Mouse (Mus musculus): ENCODE results near the gene Spock2. TPM values are rescaled to one million over a fixed set of nuclear protein-coding genes. Genes with fewer than 3 reads are reported as not detected.

Spock2 gene
- 67.3 and 67.5 TPM in 2 replicates for polyA plus RNA-seq (2014; fragmentation: Nextera tagmentation; extraction: Ambion mirVana)

DNA sequence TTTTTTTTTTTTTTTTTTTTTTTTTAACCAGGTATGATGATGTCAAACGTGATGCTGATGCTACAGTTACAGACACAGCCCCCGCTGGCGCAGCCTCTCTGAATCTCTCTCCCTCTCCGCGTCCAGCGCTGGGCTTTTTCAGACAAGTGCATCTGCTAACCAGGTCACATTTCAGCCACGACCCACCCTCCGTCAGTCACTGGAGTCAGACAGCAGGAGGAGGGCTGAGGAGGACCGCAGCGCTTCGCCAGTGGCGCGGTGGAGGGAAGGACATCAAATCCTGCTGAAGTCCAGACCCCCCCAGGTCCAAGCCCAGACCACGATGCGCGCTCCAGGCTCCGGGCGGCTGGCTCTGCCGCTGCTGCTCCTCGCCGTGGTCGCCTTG, at the start of gene Spock2:
TSS of gene Spock2 (plus strand) at position 74 of the 385 bp plus-strand sequence.
- 0% methylated on average over 22 of the region's 22 CpGs for WGBS
- H3K27me3 ChIP-seq (ENCODE audit: control insufficient read depth, insufficient read depth, low read length), result no peaks in the 10 kb centered on the region
- ATAC-seq (ENCODE audit: low FRiP score, low TSS enrichment), result peak; percentile 66

DNA sequence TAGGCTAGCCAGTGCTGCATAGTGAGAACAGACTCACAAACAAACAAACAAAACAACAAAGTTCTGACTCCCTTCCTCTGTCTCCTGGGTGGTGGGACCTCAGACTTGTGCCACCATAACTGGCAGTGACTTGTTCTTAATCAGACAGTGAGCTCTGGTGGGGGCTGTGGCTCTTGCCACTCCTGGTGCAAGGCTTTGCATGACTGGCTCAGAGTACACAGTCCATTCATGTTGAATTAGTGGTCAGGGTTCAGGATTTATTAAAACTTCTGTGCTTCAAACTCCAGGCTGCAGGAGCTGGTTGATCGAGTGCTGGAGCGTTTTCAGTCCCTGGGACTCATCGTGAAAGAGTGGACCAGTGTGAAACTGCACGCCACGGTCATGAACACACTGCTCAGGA, 43.8 kb upstream of the Spock2 start:
- Histone ChIP-seq H3K36me3 (ENCODE audit: control insufficient read depth, insufficient read depth, low read length) (peaks cover 11% of the 10 kb centered on the region), H3K27ac (replicated peaks; ENCODE audit: low read depth, low read length) (no peak overlapping the region), H3K9me3 (ENCODE audit: control insufficient read depth, low read length) (peaks cover 7% of the 10 kb centered on the region; the same call in 1 of the 2 replicates), H3K4me1 (ENCODE audit: control insufficient read depth, insufficient read depth, low read length) (no peaks in the 10 kb centered on the region), H3K4me2 (ENCODE audit: low read length) (no peak overlapping the region), H3K27me3 (ENCODE audit: control insufficient read depth, insufficient read depth, low read length) (no peaks in the 10 kb centered on the region), H3K9ac (replicated peaks; ENCODE audit: low read length) (no peak overlapping the region), H3K4me3 (replicated peaks; ENCODE audit: low read depth, low read length) (no peak overlapping the region)
- 65% methylated on average over 5 of the region's 5 CpGs for WGBS
- DNase-seq, result no peak
- no peak for ATAC-seq (ENCODE audit: low FRiP score, low TSS enrichment)

More for the DNA sequence above, at the start of gene Spock2:
- peak; percentile 87 for DNase-seq
- H3K36me3 ChIP-seq (ENCODE audit: control insufficient read depth, insufficient read depth, low read length), result no peaks in the 10 kb centered on the region
- peak within 1 kb of the TSS; percentile 90 for H3K9ac ChIP-seq (replicated peaks; ENCODE audit: low read length)
- H3K4me1 ChIP-seq (ENCODE audit: control insufficient read depth, insufficient read depth, low read length), result peaks cover 35% of the 10 kb centered on the region
- peak within 1 kb of the TSS; percentile 73 for H3K4me3 ChIP-seq (replicated peaks; ENCODE audit: low read depth, low read length)
- H3K4me2 ChIP-seq (ENCODE audit: low read length), result peak within 1 kb of the TSS; percentile 83
- H3K9me3 ChIP-seq (ENCODE audit: control insufficient read depth, low read length), result no peaks in the 10 kb centered on the region
- peak within 1 kb of the TSS; percentile 91 for H3K27ac ChIP-seq (replicated peaks; ENCODE audit: low read depth, low read length)

- H3K9me3 ChIP-seq (ENCODE audit: control insufficient read depth, low read length), result 0 out of 2 replicates have a peak, but pooled peaks cover under 1% of the 10 kb centered on the region
- no peaks in the 10 kb centered on the region for H3K4me1 ChIP-seq (ENCODE audit: control insufficient read depth, insufficient read depth, low read length)
- no peak overlapping the region for H3K4me3 ChIP-seq (replicated peaks; ENCODE audit: low read depth, low read length)
- H3K9ac ChIP-seq (replicated peaks; ENCODE audit: low read length), result no peak overlapping the region
- no peak overlapping the region for H3K27ac ChIP-seq (replicated peaks; ENCODE audit: low read depth, low read length)
- no peaks in the 10 kb centered on the region for H3K27me3 ChIP-seq (ENCODE audit: control insufficient read depth, insufficient read depth, low read length)
- WGBS, result 37% methylated on average over 5 of the region's 5 CpGs
- ATAC-seq (ENCODE audit: low FRiP score, low TSS enrichment) (no peak), DNase-seq (no peak)
- H3K36me3 ChIP-seq (ENCODE audit: control insufficient read depth, insufficient read depth, low read length), result peaks cover 11% of the 10 kb centered on the region
- H3K4me2 ChIP-seq (ENCODE audit: low read length), result no peak overlapping the region
Observed at GRCm38 (mm10) chr10:60062931-60063330, 43.1 kb upstream of the Spock2 start.

DNA sequence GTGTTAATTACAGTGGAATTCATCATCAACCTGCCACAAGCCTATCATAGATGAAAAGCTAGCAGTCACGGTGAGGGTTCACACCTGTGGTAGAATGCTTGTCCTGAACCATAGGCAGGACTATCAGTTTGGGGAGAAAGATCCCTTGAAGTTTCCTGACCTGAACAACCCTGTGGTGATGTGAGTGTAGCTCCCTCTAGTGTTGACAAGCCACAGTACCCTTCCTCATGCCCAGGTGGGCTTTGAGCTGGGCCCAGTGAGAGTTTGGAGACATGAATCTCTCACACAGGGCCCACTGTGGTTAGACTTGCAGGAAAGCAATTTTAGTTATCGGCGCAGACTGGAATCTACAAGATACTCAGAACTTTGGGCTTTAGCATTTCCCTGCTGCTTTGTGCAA, 39.5 kb upstream of the Spock2 start:
- Histone ChIP-seq H3K4me2 (ENCODE audit: low read length) (no peak overlapping the region), H3K4me1 (ENCODE audit: control insufficient read depth, insufficient read depth, low read length) (no peaks in the 10 kb centered on the region), H3K9me3 (ENCODE audit: control insufficient read depth, low read length) (no peaks in the 10 kb centered on the region), H3K27ac (replicated peaks; ENCODE audit: low read depth, low read length) (no peak overlapping the region), H3K9ac (replicated peaks; ENCODE audit: low read length) (no peak overlapping the region), H3K4me3 (replicated peaks; ENCODE audit: low read depth, low read length) (no peak overlapping the region), H3K27me3 (ENCODE audit: control insufficient read depth, insufficient read depth, low read length) (no peaks in the 10 kb centered on the region), H3K36me3 (ENCODE audit: control insufficient read depth, insufficient read depth, low read length) (peaks cover 11% of the 10 kb centered on the region)
- 78% methylated on average over 3 of the region's 3 CpGs for WGBS
- DNase-seq (peak; percentile 65), ATAC-seq (ENCODE audit: low FRiP score, low TSS enrichment) (no peak)

- Histone ChIP-seq H3K9me3 (ENCODE audit: control insufficient read depth, low read length) (no peaks in the 10 kb centered on the region), H3K4me3 (replicated peaks; ENCODE audit: low read depth, low read length) (no peak overlapping the region), H3K4me2 (ENCODE audit: low read length) (no peak overlapping the region), H3K27ac (replicated peaks; ENCODE audit: low read depth, low read length) (no peak overlapping the region), H3K9ac (replicated peaks; ENCODE audit: low read length) (no peak overlapping the region), H3K36me3 (ENCODE audit: control insufficient read depth, insufficient read depth, low read length) (no peaks in the 10 kb centered on the region), H3K27me3 (ENCODE audit: control insufficient read depth, insufficient read depth, low read length) (no peaks in the 10 kb centered on the region), H3K4me1 (ENCODE audit: control insufficient read depth, insufficient read depth, low read length) (0 out of 2 replicates have a peak, but pooled peaks cover 4% of the 10 kb centered on the region)
- ATAC-seq (ENCODE audit: low FRiP score, low TSS enrichment) (no peak), DNase-seq (no peak)
- WGBS, result 68% methylated on average over 1 of the region's 1 CpGs
Observed at GRCm38 (mm10) chr10:60075159-60075558, 30.9 kb upstream of the Spock2 start.

DNA sequence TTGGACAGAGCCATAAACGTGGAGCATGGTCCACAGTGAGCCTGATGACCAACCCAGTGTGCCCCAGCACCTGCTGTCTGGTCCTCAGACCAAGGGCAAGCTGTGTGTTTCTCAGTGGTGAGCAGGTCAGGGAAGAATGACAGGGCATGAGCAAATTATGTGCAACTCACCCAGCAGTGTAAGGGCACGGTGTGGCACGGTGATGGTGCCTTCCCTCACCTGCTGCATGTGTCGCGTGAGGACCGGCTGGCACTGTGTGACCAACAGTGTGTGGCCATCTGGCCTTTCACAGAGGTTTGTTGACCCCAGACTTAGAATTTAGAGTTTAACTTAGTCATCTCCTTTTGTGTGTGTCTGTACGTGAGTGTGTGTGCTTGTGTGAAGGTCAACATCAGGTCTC, 28.8 kb upstream of the Spock2 start:
- Histone ChIP-seq H3K27ac (replicated peaks; ENCODE audit: low read depth, low read length) (no peak overlapping the region), H3K36me3 (ENCODE audit: control insufficient read depth, insufficient read depth, low read length) (no peaks in the 10 kb centered on the region), H3K4me1 (ENCODE audit: control insufficient read depth, insufficient read depth, low read length) (peaks cover 12% of the 10 kb centered on the region), H3K27me3 (ENCODE audit: control insufficient read depth, insufficient read depth, low read length) (no peaks in the 10 kb centered on the region), H3K9ac (replicated peaks; ENCODE audit: low read length) (no peak overlapping the region), H3K9me3 (ENCODE audit: control insufficient read depth, low read length) (no peaks in the 10 kb centered on the region), H3K4me2 (ENCODE audit: low read length) (no peak overlapping the region), H3K4me3 (replicated peaks; ENCODE audit: low read depth, low read length) (no peak overlapping the region)
- ATAC-seq (ENCODE audit: low FRiP score, low TSS enrichment), result no peak
- 92% methylated on average over 7 of the region's 7 CpGs for WGBS
- no peak for DNase-seq

DNA sequence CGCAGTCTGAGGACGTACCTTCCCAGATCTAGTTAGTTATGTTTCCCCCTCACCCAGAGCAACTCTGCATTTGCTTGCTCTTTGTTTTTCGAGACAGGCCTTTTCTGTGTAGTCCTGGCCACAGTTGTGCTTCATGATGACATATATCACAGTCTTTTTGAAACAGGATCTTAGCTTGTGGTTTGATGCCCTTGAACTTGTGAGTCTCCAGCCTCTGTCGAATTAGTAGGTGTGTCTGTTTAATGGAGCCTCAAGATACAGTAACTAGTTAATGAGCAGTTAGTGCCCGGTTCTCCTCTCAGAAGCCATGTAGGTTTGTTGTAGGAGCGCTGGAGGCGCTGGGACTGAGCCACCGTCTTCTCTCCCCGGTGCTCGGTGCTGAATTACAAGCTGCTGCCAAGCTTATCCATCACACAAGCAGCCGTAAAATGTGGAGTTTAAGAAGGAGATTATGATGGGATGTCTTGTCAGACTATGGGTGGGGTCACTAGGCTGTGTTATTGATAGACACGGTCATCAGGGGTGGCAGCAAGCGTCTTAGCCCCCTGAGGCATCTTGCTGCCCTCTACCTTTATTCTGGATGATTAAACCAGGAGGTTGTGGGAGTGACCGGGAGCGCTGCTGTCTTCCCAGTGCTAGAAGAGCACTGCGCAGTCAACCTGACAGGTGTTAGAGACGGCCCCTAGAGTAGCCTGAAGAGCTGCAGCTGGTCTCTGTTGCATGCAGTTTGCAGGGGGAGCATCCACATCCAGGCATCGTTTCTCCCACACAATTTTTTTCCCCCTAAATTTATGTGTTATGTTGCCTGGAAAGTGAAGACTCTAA, 28.1 kb upstream of the Spock2 start:
- ATAC-seq (ENCODE audit: low FRiP score, low TSS enrichment) (no peak), DNase-seq (no peak)
- peak overlapping the region; percentile 20; the same call in 1 of the 2 replicates for H3K27ac ChIP-seq (replicated peaks; ENCODE audit: low read depth, low read length)
- H3K36me3 ChIP-seq (ENCODE audit: control insufficient read depth, insufficient read depth, low read length), result no peaks in the 10 kb centered on the region
- WGBS, result 74% methylated on average over 18 of the region's 18 CpGs
- H3K4me2 ChIP-seq (ENCODE audit: low read length), result no peak overlapping the region
- no peaks in the 10 kb centered on the region for H3K27me3 ChIP-seq (ENCODE audit: control insufficient read depth, insufficient read depth, low read length)
- H3K4me3 ChIP-seq (replicated peaks; ENCODE audit: low read depth, low read length), result no peak overlapping the region
- H3K9me3 ChIP-seq (ENCODE audit: control insufficient read depth, low read length), result no peaks in the 10 kb centered on the region
- H3K9ac ChIP-seq (replicated peaks; ENCODE audit: low read length), result no peak overlapping the region
- peaks cover 12% of the 10 kb centered on the region for H3K4me1 ChIP-seq (ENCODE audit: control insufficient read depth, insufficient read depth, low read length)

GRCm38 (mm10) chr10:60078561-60078917, 27.5 kb upstream of the Spock2 start:
- H3K4me2 ChIP-seq (ENCODE audit: low read length), result no peak overlapping the region
- ATAC-seq (ENCODE audit: low FRiP score, low TSS enrichment), result no peak
- DNase-seq, result peak; percentile 61
- no peaks in the 10 kb centered on the region for H3K9me3 ChIP-seq (ENCODE audit: control insufficient read depth, low read length)
- no peaks in the 10 kb centered on the region for H3K36me3 ChIP-seq (ENCODE audit: control insufficient read depth, insufficient read depth, low read length)
- H3K4me3 ChIP-seq (replicated peaks; ENCODE audit: low read depth, low read length), result no peak overlapping the region
- peaks cover 12% of the 10 kb centered on the region for H3K4me1 ChIP-seq (ENCODE audit: control insufficient read depth, insufficient read depth, low read length)
- 0 out of 2 replicates have a peak overlapping the region, but pooled peaks have one; percentile 20 for H3K27ac ChIP-seq (replicated peaks; ENCODE audit: low read depth, low read length)
- WGBS, result 72% methylated on average over 5 of the region's 5 CpGs
- H3K27me3 ChIP-seq (ENCODE audit: control insufficient read depth, insufficient read depth, low read length), result no peaks in the 10 kb centered on the region
- no peak overlapping the region for H3K9ac ChIP-seq (replicated peaks; ENCODE audit: low read length)

DNA sequence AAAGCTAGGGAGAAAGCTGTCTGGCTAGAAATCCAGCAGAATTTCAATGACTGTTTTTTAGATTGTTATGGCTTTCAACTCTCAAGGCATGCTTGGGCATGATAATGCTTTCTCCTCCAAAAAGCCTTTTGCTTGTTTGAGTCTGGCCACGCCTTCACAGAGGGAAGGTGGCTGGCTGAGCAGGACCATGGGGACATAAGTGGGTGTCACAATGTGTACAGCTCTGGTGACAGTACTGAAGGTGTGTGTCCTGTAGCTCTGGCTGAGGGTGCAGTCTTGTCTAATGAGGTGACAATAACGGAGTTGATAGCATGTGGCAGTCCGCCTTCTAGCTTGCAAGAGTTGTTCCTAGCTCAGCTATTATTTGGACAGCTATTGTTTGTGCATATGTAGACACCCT, 25.8 kb upstream of the Spock2 start:
- Histone ChIP-seq H3K9me3 (ENCODE audit: control insufficient read depth, low read length) (no peaks in the 10 kb centered on the region), H3K4me1 (ENCODE audit: control insufficient read depth, insufficient read depth, low read length) (peaks cover 12% of the 10 kb centered on the region), H3K36me3 (ENCODE audit: control insufficient read depth, insufficient read depth, low read length) (no peaks in the 10 kb centered on the region), H3K27me3 (ENCODE audit: control insufficient read depth, insufficient read depth, low read length) (no peaks in the 10 kb centered on the region), H3K27ac (replicated peaks; ENCODE audit: low read depth, low read length) (0 out of 2 replicates have a peak overlapping the region, but pooled peaks have one; percentile 26), H3K4me2 (ENCODE audit: low read length) (no peak overlapping the region), H3K4me3 (replicated peaks; ENCODE audit: low read depth, low read length) (no peak overlapping the region), H3K9ac (replicated peaks; ENCODE audit: low read length) (no peak overlapping the region)
- WGBS, result 80% methylated on average over 3 of the region's 3 CpGs
- DNase-seq (no peak), ATAC-seq (ENCODE audit: low FRiP score, low TSS enrichment) (no peak)
